Mouse (Mus musculus): ENCODE measurements around the gene 1700020A23Rik. TPM values are rescaled to one million over a fixed set of nuclear protein-coding genes. Genes with fewer than 3 reads are reported as not detected.

Gene 1700020A23Rik
- total RNA-seq, 4 experiments from 2014 or later = not detected

DNA sequence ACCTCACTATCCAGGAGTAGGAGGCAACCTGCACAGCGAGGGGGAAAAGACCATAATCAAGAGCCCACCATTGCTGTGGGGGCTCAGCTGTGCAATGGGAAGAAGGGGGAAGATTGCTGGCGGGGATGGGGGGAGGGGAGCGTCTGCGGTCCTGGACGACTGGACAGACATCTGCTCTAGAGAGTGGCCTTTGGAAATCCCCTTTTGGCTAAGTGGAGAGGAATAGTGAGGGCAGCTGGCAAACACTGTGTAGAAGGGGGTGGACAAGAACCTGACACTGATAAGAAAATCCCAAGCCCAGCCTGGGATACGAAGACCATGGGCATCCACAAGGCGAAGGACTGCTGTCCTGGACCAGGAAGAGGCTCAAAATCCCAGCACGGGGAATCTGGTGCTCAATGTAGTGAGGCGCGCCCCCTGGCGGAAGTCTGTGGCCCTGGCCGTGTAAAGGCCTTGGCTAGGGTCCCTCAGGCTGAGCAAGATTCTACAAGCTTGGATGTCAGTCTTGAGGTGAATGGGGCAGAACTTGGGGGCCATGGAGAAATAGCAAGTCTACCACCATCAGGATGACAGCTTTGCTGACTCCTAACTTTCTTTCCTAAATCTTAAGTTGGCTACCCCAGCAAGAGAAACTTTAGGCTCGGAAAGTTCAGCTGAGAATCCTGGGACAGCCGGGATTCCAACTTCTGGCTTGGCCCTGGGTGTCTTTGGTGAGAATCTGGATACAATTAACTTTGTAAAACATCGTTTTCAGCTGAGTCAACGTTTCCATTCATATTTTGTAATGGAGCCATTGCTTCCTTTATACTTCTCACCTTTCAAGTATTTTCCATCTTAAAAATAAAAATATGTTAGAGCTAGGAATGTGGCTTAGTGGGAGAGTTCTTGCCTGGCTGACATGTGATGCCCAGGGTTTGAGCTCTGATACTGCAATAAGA is 6.8 kb downstream of the 1700020A23Rik start:
- peak; percentile 53 to 83 for DNase-seq (ENCODE audit: low spot score in 2 of 2)

DNA sequence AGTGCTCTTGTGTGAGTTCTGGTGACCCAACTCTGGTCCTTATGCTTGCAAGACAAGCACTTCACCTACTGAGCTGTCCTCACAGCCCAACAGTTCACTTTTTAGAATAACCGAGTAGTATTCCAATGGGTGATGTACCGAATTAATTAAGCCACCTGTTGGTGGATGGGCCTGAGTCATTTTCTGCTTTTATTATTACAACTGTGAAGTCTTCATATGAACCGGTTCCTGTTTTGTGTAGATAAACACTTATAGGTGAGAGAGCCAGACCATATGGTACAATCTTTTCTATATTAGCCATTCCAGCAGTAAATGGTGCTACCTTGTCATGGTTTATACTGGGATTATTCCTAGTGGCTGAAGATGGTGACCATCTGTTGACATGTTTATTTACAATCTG is 7.7 kb downstream of the 1700020A23Rik start:
- no peak for DNase-seq (ENCODE audit: low spot score in 2 of 2)

DNA sequence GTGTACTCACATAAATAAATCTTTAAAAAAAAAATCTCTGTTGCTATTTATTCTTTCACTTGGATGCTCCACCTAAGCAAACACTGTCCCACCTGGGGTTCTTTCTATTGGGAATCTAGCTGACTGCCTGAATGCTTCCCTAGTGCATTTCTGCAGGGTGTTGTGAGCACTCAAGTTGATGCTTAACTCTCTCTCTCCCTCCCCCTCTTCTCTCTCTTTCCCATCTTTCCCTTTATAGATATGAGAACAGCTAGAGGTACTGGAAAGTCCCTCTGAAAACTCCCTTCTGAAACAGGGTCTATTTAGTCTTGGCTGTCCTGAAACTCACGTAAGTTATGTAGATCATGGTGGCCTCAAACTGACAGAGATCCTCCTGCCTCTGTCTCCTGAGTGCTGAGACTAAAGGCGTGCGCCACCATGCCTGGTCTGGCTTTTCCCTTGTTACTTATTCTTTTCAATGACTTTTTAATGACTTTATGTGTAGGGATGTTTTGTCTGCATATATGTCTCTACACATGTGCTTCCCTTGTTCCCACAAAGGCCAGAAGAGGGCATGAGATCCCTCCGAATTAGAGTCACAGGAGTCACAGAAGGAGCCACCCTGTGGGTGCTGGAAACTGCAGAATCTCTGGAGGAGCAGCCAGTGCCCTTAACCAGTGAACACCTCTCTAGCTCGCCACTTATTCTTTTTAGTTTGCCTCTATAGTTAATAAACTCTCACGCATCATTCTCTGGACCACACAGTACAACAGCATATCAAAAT is 9.2 kb downstream of the 1700020A23Rik start:
- no peak for DNase-seq (ENCODE audit: low spot score in 2 of 2)

DNA sequence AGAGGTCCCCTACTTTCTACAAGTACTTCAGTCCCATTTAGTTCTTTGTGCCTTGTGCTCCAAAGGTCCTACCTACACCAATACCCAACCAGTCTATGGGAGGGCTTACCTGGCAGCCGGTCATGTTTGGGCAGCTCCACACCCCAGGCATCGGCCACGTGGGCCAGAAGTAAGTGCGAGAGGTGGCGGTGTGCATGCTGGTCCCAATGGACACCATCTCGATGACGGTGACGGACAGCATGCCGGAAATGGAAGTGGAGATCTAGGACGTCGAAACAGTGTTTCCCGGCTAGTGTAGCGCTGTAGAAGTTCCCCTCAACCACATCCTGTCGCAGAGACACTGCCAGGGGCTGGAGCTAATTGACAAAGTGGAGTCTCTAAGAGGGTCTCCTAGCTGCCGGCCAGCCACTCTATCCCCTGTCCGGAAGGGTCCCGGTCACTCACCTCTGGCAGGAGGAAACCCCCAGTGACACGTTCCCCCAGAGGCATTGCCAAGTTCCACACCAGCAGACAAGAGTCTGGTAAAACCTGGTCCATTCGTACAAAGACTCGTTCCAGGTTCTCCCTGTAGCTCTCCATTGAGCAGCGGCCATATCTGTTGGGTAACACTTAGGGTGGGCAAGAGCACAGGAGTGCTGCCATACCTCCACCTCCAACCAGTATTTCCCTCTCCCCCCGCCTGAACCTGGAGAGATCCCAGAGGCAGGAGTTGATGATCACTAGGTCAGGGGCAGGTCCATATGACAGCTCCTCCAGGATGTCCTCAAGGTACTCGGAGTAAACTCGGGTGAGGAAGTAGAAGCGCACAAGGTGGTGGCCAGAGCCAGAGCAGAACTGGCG is 16.9 kb downstream of the 1700020A23Rik start:
- no peak for DNase-seq (ENCODE audit: low spot score in 2 of 2)

DNA sequence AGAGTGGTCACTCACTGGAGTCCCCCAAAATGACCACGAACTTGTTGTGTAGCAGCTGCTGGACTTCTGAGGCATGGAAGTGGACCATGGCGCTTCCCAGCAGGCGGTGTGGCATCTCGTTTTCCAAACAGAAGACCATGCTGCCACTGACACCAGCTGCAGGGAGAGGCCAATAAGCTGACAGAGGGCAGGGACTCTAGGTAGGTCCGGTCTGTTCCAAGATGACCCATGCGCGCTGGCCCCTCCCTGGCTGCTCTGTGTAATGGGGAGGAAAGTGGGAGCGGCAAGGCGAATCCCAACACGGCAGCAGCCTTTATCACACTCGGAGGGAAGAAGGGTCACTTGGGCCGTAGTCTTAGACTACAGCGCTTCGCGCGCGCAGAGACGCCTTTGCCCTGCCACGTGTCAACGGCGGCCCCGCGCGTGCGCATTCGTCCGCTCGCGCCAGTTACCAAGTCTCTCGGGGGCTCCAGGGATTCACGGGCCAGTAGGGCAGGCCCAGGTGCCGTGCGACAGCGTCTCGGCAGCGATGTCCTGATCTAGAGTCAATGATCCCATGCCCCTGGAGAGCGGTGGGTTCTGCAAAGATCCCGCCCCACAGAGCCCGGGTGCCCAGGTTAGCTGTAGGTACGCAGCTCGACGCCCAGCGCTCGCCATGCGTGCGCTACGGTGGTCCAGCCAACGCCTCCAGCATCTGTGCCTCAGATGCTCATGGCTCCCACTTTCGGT is 18.5 kb downstream of the 1700020A23Rik start:
- DNase-seq (ENCODE audit: low spot score in 2 of 2) = peak; percentile 61 to 80

DNA sequence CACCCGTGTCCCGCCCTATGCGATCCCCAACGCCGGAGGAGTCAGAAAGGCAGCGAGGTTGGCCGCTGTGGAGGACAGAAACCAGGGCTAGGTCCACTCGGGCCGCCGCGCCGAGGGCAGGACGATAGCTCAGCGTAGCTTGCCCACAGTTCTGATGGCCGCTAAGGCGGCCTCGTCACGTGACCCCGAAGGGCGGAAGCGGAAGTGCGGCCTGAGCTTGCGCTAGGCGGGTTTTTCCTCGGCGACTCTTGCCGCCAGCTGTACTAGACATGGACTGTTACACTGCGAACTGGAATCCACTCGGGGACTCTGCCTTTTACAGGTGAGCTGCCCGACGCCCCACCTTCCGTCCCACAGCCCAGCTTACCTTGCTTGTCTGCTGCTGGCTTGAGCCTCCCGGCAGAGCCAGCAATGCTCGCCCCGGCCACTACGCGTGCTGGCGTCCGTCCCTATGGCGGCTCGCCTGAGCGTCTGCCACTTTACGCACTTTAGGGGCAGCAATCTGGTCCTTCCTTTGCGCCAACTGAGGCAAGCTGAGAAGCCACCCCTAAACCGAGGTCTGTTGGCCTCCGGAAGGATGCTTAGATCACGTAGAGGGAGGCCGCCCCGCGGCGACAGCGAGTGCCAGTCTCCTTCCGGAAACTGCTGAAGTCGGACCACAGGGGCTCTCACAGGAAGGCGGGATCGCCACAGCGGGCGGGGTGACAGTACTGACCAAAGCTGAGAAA is 19.2 kb downstream of the 1700020A23Rik start, which contains the start of the genes Vps16 and Pced1a:
Vps16 (plus strand) TSS at position 214 of the 728 bp plus-strand sequence.
Pced1a (minus strand) TSS at position 576 of the 728 bp plus-strand sequence.
- DNase-seq (ENCODE audit: low spot score in 2 of 2) = peak; percentile 88 to 92

DNA sequence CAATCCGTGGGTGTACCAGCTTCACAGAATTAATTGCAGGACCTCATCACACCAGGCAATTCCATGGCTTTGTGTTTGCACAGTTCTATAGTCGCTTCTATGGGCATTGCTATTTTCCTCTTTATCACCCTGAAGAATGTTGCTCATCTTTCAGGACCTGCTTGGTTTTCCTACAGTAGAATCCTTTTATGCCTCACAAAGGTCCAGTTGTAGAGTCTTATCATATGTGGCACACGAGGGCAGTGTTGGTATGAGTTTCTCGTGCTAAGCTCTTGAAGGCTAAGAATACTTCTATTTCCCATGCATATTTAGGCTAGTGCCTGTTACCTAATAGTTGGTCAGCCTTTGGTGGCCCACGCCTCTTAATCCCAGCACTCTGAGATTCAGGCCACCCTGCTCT is 20.1 kb downstream of the 1700020A23Rik start:
- DNase-seq (ENCODE audit: low spot score in 2 of 2) = no peak

DNA sequence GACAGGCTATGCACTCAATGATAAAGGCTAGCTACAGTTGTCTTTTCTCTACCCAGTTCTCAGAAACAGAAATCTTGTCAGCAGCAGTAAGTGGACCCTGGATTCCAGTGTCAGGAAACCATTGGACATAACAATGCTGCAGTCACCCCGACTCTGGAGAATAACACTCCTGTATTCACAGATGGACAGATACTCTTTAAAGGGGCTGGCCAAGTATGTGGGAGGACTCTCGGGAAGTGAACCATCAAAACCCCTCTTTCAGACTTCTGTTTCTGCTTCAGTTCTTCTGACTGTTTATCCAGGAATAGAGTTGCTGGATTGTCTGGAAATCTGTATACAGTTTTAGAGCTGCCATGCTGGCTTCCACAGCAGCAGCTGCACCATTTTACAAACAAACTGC is 24.8 kb downstream of the 1700020A23Rik start:
- DNase-seq (ENCODE audit: low spot score in 2 of 2) = no peak

DNA sequence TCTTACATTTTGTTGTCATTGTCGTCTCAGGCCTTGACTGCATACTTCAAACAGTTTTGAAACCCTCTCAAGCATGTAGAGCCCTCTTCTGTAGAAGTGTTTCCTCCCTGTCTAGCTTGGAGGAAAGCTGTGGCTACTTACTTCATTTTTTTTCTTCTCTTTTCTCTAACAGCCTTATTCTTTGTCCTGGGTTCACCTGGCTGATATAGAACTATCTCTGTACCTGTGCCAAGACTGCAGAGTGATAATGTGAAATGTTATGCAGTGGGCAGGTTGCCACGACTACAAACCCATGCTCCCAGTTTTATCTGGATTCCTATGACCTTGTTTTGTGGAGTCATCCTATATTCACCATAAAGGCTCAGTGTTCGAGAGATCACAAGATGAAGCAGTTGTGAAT is 25.4 kb downstream of the 1700020A23Rik start:
- DNase-seq (ENCODE audit: low spot score in 2 of 2) = no peak

DNA sequence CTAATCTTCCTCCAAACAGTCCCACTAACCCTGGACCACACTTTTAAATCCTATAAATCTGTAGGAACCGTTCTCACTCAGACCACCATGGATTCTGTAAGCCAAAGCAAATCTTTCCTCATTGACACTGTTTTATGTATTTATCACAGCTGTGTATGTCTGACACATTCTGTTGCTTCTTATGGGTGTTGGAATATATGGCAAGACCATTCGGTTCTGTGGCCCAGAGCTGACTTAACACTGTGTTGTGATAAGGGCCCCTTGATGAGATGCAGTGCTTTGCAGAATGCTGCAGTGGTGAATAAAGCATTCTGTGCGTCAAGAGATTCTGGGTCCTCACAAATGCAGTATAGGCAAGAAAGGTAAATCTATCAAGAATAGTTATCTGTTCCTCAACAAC is 27.1 kb downstream of the 1700020A23Rik start:
- DNase-seq (ENCODE audit: low spot score in 2 of 2) = no peak

DNA sequence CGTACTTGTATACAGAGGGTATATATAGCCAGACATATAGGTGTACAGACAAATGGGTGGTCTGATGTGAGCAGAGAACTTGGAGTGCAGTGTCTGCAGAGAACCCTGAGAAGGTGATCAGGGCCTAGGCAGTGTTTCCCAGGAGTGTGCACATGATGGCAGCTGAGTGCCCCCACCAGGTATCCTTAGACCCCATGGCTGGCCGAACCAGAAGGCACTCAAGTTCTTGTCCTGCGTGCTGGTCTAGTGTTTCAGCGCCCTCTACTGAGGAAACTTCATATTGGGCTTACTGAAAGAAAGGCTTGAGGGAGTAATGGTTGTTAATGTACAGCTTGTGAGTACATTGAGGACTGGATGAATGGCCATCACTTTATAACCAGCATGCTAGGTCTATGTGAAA is 28.1 kb downstream of the 1700020A23Rik start:
- no peak for DNase-seq (ENCODE audit: low spot score in 2 of 2)

DNA sequence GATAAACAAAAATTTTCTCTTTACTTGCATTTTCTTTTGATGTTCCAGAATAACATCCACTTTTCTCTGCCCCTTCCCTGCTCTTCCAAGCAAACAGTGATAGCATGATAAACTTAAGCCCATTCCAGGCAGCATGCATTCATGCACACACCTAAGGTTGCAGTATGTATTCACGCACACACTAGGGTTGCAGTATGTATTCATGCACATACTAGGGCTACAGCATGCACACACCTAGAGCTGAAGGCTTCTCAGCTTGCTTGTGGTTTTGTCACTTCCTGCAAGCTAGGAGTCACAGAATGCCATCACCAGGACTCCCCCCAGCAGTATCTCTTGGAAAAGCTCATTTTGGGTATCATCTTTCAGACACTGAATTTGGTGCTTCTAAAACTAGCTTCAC is 31.7 kb downstream of the 1700020A23Rik start:
- DNase-seq (ENCODE audit: low spot score in 2 of 2) = no peak

DNA sequence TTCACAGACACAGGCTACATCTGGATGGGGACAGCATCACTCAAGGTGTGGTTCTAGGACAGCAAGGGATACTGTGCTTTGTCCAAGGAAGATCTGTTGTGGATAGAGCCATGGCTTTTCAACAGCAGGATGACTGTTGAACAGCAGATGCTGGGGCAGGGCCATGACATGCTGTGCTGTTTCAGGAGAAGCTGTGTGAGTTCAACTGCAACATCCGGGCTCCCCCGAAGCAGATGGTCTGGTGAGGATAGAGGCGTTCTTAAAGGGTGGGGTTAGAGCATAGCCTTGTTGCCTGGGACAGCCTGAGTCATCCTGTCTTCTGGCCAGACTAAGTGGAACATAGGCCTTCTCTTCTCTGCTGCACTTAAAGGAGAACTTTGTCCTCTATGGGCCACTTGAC is 33.8 kb downstream of the 1700020A23Rik start:
- no peak for DNase-seq (ENCODE audit: low spot score in 2 of 2)

DNA sequence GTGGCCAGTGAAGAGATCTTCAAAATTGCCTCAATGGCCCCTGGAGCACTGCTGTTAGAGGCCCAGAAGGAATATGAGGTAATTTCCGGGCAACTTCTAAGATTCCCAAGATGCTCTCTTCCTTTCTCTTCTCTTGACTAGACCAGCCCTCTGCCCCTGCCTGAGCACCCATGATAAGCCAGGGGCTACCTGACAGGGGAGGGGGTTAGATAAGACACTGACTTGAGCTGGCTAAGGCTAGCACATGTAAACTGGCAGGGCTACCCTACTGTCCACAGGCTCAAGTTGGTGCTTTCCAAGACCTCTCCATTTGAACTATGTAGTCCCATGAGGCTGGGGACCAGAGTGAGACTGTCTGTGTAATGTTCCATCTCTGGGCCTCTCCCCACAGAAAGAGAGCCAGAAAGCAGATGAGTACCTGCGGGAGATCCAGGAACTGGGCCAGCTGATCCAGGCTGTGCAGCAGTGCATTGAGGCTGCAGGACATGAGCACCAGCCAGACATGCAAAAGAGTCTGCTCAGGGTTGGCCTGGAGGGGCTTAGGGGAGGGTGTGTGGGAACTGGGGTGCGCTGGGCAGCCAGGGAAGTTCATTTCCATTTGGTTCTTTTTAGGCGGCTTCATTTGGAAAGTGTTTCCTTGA is 34.9 kb downstream of the 1700020A23Rik start:
- no peak for DNase-seq (ENCODE audit: low spot score in 2 of 2)

DNA sequence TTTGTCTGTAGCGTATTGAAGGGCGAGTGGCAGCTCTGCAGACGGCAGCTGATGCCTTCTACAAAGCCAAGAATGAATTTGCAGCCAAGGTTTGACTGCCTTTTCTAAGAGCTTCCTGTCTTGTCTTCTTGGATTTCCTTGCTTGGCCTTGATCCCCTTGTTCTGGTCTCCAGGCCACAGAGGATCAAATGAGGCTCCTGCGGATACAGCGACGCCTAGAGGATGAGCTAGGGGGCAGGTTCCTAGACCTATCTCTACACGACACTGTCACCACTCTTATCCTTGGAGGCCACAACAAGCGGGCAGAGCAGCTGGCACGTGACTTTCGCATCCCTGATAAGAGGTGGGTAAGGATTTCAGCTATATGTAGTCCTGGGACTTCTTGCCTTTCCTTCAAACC is 37.1 kb downstream of the 1700020A23Rik start:
- no peak for DNase-seq (ENCODE audit: low spot score in 2 of 2)

DNA sequence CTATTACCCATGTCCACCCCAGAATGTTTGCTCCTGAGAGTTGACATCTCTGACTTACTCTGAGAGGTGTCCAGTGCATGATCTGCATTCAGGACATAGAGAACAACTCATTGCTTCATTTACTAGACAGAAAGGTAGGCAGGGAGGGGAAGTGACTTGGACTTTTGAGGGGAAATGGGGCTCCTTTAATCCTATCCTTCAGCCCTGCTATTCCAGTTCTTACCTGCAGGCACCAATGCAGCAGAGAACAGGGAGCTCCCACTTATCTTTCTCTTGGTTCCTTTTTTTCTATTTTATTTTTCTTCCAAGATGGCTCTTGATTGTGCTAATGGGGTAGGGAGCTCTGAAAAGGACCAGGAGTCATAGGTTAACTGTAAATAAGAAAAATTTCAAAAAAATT is 43.4 kb downstream of the 1700020A23Rik start:
- DNase-seq (ENCODE audit: low spot score in 2 of 2) = no peak

DNA sequence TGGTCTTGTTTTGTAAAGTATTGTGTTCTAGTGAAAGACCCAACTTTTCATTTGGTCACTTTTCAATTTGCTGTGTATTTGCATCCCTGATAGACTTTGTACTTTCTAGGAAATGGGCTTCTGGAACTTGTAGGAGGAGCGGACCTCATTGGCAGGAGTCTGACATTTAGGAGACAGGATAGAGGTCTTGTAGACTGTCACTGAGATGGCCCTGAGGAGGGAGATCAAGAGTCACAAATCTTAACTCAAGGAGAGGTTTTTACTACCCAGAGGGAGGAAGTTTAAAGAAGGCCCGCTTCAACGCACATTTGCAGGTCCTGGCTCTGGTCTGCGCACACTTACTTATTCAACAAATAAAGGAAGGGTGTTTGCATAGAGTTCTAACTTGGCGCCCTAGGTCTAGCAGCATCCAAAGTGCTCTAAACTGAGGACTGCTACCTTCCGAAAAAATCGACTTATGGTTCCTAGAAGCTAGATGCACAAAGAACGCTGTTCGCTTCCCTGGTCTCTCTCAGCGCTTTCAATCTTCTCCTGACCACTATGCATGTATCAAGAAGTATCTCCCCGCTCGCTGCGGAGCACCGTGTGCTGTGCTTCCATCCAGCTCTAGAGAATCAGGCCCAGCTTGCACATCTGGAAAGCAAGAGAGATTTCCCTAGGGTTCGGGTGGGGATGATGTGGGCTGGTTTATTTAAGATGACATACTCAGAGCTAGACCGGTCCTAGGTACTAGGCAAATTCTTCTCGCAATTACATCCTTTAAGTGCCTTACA is 44.1 kb downstream of the 1700020A23Rik start:
- DNase-seq (ENCODE audit: low spot score in 2 of 2) = no peak

DNA sequence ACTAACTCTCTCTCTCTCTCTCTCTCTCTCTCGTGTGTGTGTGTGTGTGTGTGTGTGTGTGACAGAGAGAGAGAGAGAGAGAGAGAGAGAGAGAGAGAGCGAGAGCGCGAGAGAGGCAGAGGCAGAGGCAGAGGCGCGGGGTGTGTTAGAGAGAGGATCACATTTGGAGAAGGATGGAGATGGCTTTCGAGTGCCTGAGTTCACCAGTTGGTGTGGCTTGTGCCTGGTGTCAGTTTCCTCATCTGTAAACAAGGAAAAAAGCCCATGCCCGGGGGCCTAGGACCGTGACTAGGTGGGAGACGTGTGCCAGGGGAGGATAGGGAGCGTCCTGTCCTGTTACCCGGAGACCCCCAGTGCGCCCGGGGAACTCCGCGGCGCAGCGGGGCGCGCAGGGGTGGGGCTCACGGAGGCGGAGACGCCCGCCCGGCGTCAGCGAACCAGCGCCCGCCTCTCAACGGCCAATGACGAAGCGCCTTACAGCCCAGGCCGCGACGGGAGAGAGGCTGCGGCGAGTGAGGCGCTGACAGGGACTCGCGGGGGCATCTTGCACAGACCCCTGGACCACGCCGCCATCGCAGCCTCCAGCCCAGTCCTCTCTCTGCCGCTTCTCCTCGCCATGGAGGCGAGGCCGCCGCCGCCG is 44.9 kb downstream of the 1700020A23Rik start, which contains the start of gene Ptpra:
Ptpra (plus strand) TSS at position 485 of the 640 bp plus-strand sequence.
- DNase-seq (ENCODE audit: low spot score in 2 of 2) = peak; percentile 84 to 88
